In the genomic region with DNA sequence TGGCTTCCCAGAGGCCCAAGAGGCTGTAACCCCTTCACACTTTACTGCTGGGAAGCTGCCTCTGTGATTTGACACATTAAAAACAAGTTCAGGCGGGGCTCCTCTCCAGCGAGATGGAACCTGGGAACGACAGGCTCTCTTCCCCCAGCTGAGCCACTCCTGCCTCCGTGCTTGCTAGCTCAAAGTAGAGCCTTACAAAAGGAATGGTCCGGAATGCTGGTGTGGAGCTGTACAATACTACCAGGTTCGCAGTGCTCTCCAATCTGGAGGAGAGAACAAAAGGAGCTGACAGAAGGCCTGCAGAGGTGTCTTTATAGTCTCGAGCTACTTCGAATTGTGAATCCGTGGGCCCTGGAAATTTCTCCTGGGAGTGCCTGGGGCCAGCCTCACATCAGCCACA, we compare ENCODE assay signal across 8 mouse cellular contexts.
DNase-seq lines count a peak whose midpoint lies in the region; ATAC-seq and TF ChIP-seq lines count a peak whose summit lies in the region.

No protein-coding gene starts in this region.

- 0 out of 2 replicates have a peak, but pooled peaks have one; percentile 5 for ATAC-seq in heart, embryonic 15.5 days (replicated peaks; ENCODE audit: insufficient number of reproducible peaks, insufficient read depth, low FRiP score, low read depth)
- no peak; the same call in 1 of the 2 replicates for ATAC-seq in forebrain, embryonic 13.5 days
- no peak for ATAC-seq in liver, embryonic 12.5 days

- TF ChIP-seq CTCF in heart, adult 2 months (IDR thresholded peaks at IDR 0.05) = no peak

- no peaks in the 10 kb centered on the region for H3K27me3 ChIP-seq in heart, embryonic 15.5 days
- H3K27me3 ChIP-seq in heart, adult 2 months (ENCODE audit: control insufficient read depth, insufficient read depth, low read length) = no peaks in the 10 kb centered on the region
- 0 out of 2 replicates have a peak, but pooled peaks cover 2% of the 10 kb centered on the region for H3K27me3 ChIP-seq in forebrain, embryonic 13.5 days
- H3K27me3 ChIP-seq in liver, embryonic 12.5 days (replicated peaks) = peaks cover 9% of the 10 kb centered on the region

- intact Hi-C loops in heart, adult 2 months (cut with DNase I) = loop anchor here (1.0 to 2.0 kb wide), 3 partner anchors 151 to 245 kb away; no protein-coding TSS in a partner anchor

- no peak for DNase-seq in heart, adult 2 months
- DNase-seq in ES-E14 (ENCODE audit: low read depth, low spot score) = no peak
- no peak for DNase-seq in testis, postnatal 14 days (ENCODE audit: low spot score)
- no peak for DNase-seq in left cerebral cortex, adult 8-10 months (ENCODE audit: low spot score in 2 of 2)
- DNase-seq in kidney, postnatal 36 days = no peak

- TF ChIP-seq EP300 in heart, adult 2 months (IDR thresholded peaks at IDR 0.05; ENCODE audit: insufficient read depth, low read depth, low read length) = no peak

- in situ Hi-C loops in ES-E14 (cut with MboI; ENCODE audit: low sequenced_read_pairs in 2 of 2, unreplicated experiment in 2 of 2) = no loop called here

- H3K4me1 ChIP-seq in heart, embryonic 15.5 days (replicated peaks) = peaks cover 9% of the 10 kb centered on the region
- no peaks in the 10 kb centered on the region for H3K4me1 ChIP-seq in heart, adult 2 months (ENCODE audit: control insufficient read depth, insufficient read depth, low read length)
- no peaks in the 10 kb centered on the region; a peak in 1 of 4 replicates for H3K4me1 ChIP-seq in ES-E14 (ENCODE audit: control insufficient read depth in 2 of 2, insufficient read depth in 2 of 2, low read length in 2 of 2, poor library complexity in 1 of 2)
- peaks cover 12% of the 10 kb centered on the region for H3K4me1 ChIP-seq in forebrain, embryonic 13.5 days
- no peaks in the 10 kb centered on the region for H3K4me1 ChIP-seq in liver, embryonic 12.5 days

- 0 out of 2 replicates have a peak overlapping the region, but pooled peaks have one; percentile 22 for H3K9ac ChIP-seq in heart, embryonic 15.5 days
- H3K9ac ChIP-seq in heart, adult 2 months (ENCODE audit: low read depth, low read length) = no peak overlapping the region
- H3K9ac ChIP-seq in ES-E14 (ENCODE audit: insufficient read depth, low read depth, low read length, poor library complexity, severe bottlenecking) = no peak overlapping the region
- H3K9ac ChIP-seq in forebrain, embryonic 13.5 days = peak overlapping the region; percentile 43; the same call in 1 of the 2 replicates
- no peak overlapping the region for H3K9ac ChIP-seq in liver, embryonic 12.5 days

- H3K9me3 ChIP-seq in heart, embryonic 15.5 days (replicated peaks) = no peaks in the 10 kb centered on the region
- H3K9me3 ChIP-seq in ES-E14 (ENCODE audit: control insufficient read depth, insufficient read depth, low read depth, low read length) = no peaks in the 10 kb centered on the region
- no peaks in the 10 kb centered on the region for H3K9me3 ChIP-seq in forebrain, embryonic 13.5 days (replicated peaks)
- H3K9me3 ChIP-seq in liver, embryonic 12.5 days (replicated peaks) = no peaks in the 10 kb centered on the region

- peak overlapping the region; percentile 59 for H3K4me2 ChIP-seq in heart, embryonic 15.5 days
- peak overlapping the region; percentile 63 for H3K4me2 ChIP-seq in forebrain, embryonic 13.5 days
- peak overlapping the region; percentile 60 for H3K4me2 ChIP-seq in liver, embryonic 12.5 days

- H3K36me3 ChIP-seq in heart, embryonic 15.5 days = no peaks in the 10 kb centered on the region
- no peaks in the 10 kb centered on the region for H3K36me3 ChIP-seq in heart, adult 2 months (ENCODE audit: control insufficient read depth, insufficient read depth, low read length)
- H3K36me3 ChIP-seq in ES-E14 (ENCODE audit: control insufficient read depth, insufficient read depth, low read length, poor library complexity, severe bottlenecking) = no peaks in the 10 kb centered on the region
- H3K36me3 ChIP-seq in forebrain, embryonic 13.5 days (ENCODE audit: poor library complexity, severe bottlenecking) = no peaks in the 10 kb centered on the region
- no peaks in the 10 kb centered on the region for H3K36me3 ChIP-seq in liver, embryonic 12.5 days

- H3K79me2 ChIP-seq in heart, adult 2 months (replicated peaks; ENCODE audit: control insufficient read depth, insufficient read depth, low read length) = no peaks in the 10 kb centered on the region

- WGBS in heart, embryonic 15.5 days = 10% methylated on average over 9 of the region's 9 CpGs
- WGBS in heart, adult 2 months = 25% methylated on average over 9 of the region's 9 CpGs
- 8% methylated on average over 9 of the region's 9 CpGs for WGBS in forebrain, embryonic 13.5 days
- 13% methylated on average over 9 of the region's 9 CpGs for WGBS in liver, embryonic 12.5 days (ENCODE audit: insufficient replicate concordance)

- no peak overlapping the region for H3K27ac ChIP-seq in heart, embryonic 15.5 days
- H3K27ac ChIP-seq in heart, adult 2 months = no peak overlapping the region
- no peak overlapping the region for H3K27ac ChIP-seq in ES-E14 (ENCODE audit: insufficient read depth, low read depth, low read length, poor library complexity, severe bottlenecking)
- H3K27ac ChIP-seq in forebrain, embryonic 13.5 days = no peak overlapping the region
- no peak overlapping the region for H3K27ac ChIP-seq in liver, embryonic 12.5 days

- TF ChIP-seq POLR2A in heart, adult 2 months (IDR thresholded peaks at IDR 0.05; ENCODE audit: insufficient read depth, low read depth, low read length) = no peak

- peak overlapping the region; percentile 24; the same call in 1 of the 2 replicates for H3K4me3 ChIP-seq in heart, embryonic 15.5 days
- no peak overlapping the region for H3K4me3 ChIP-seq in heart, adult 2 months
- H3K4me3 ChIP-seq in ES-E14 (ENCODE audit: insufficient read depth in 1 of 2, low read depth in 1 of 2, low read length in 2 of 2, poor library complexity in 1 of 2, severe bottlenecking in 1 of 2) = peak overlapping the region; percentile 48 to 76; a peak in 2 of 4 replicates
- H3K4me3 ChIP-seq in forebrain, embryonic 13.5 days = peak overlapping the region; percentile 31
- H3K4me3 ChIP-seq in liver, embryonic 12.5 days = no peak overlapping the region

TF ChIP-seq in ES-E14, 5 proteins besides CTCF, POLR2A, EP300 and RAD21:
- TF ChIP-seq CHD2 (IDR thresholded peaks at IDR 0.05; ENCODE audit: low read depth, low read length) (no peak), HCFC1 (IDR thresholded peaks at IDR 0.05; ENCODE audit: borderline replicate concordance, insufficient read depth, low read length) (no peak), ZNF384 (IDR thresholded peaks at IDR 0.05; ENCODE audit: low read depth, low read length) (no peak), ZC3H11A (IDR thresholded peaks at IDR 0.05; ENCODE audit: borderline replicate concordance, low read depth, low read length) (no peak), MAFK (IDR thresholded peaks at IDR 0.05; ENCODE audit: insufficient read depth, low read depth, low read length) (no peak)

Comparison
In these comparisons a context has a peak if more than half of its experiments do, and no peak if none do; other contexts are left out.
1. H3K4me3 ChIP-seq: peak in heart, embryonic 15.5 days (single experiment), ES-E14 (2 of 2) and forebrain, embryonic 13.5 days (single experiment); none in heart, adult 2 months (single experiment) and liver, embryonic 12.5 days (single experiment).
2. H3K9ac ChIP-seq: peak in heart, embryonic 15.5 days (single experiment) and forebrain, embryonic 13.5 days (single experiment); none in heart, adult 2 months (single experiment), ES-E14 (single experiment) and liver, embryonic 12.5 days (single experiment).
3. Peak in every context shown above with its lines, with median percentiles within 50 percentile points of each other: H3K4me2 ChIP-seq.